Mouse (Mus musculus): ENCODE measurements around the gene Ube2c. TPM values are rescaled to one million over a fixed set of nuclear protein-coding genes. Genes with fewer than 3 reads are reported as not detected.

The Ube2c gene
- 79.0 and 81.0 TPM in 2 replicates for polyA plus RNA-seq (2015; fragmentation: Nextera tagmentation; extraction: Ambion mirVana)

GRCm38 (mm10) chr2:164769258-164770037 is at the start of gene Ube2c:
TSS of gene Ube2c (plus strand) at chr2:164769898.

GRCm38 (mm10) chr2:164745843-164746479 is 23.7 kb upstream of the Ube2c start, which contains the start of the genes Wfdc3 and Dnttip1:
TSS of gene Wfdc3 (minus strand) at chr2:164745931.
TSS of gene Dnttip1 (plus strand) at chr2:164745983.

GRCm38 (mm10) chr2:164779481-164780086 is 9.9 kb downstream of the Ube2c start, which contains the start of gene Tnnc2:
TSS of gene Tnnc2 (minus strand) at chr2:164779967.

GRCm38 (mm10) chr2:164785481-164786387 is 16.0 kb downstream of the Ube2c start, which contains the start of gene Snx21:
TSS of gene Snx21 (plus strand) at chr2:164785823.

GRCm38 (mm10) chr2:164804533-164805331 is 35.0 kb downstream of the Ube2c start, which contains the start of the genes Acot8 and Zswim3:
TSS of gene Acot8 (minus strand) at chr2:164804882.
TSS of gene Zswim3 (plus strand) at chr2:164805098.

GRCm38 (mm10) chr2:164822636-164823165 is 53.0 kb downstream of the Ube2c start, which contains the start of gene Zswim1:
TSS of gene Zswim1 (plus strand) at chr2:164822686.

Other genes starting within 250 kb of the Ube2c start
- gene Wfdc2, start 207.5 kb upstream of the Ube2c start, polyA plus RNA-seq (2015; fragmentation: Nextera tagmentation; extraction: Ambion mirVana) = 3.7 and 24.5 TPM in 2 replicates
- gene Spint3, start 196.4 kb upstream of the Ube2c start, polyA plus RNA-seq (2015; fragmentation: Nextera tagmentation; extraction: Ambion mirVana) = not detected in 2 replicates
- gene Wfdc6a, start 184.5 kb upstream of the Ube2c start, polyA plus RNA-seq (2015; fragmentation: Nextera tagmentation; extraction: Ambion mirVana) = 2.2 TPM in 2 replicates
- gene Eppin, start 176.3 kb upstream of the Ube2c start, polyA plus RNA-seq (2015; fragmentation: Nextera tagmentation; extraction: Ambion mirVana) = 0.18 TPM in 1 of 2 replicates, not detected in the other
- not detected in 2 replicates for gene Wfdc6b, start 156.4 kb upstream of the Ube2c start, polyA plus RNA-seq (2015; fragmentation: Nextera tagmentation; extraction: Ambion mirVana)
- gene Wfdc8, start 156.3 kb upstream of the Ube2c start, polyA plus RNA-seq (2015; fragmentation: Nextera tagmentation; extraction: Ambion mirVana) = 0.26 TPM in 1 of 2 replicates, not detected in the other
- gene Wfdc16, start 131.1 kb upstream of the Ube2c start, polyA plus RNA-seq (2015; fragmentation: Nextera tagmentation; extraction: Ambion mirVana) = not detected in 2 replicates
- gene Wfdc10, start 113.9 kb upstream of the Ube2c start, polyA plus RNA-seq (2015; fragmentation: Nextera tagmentation; extraction: Ambion mirVana) = 0.33 TPM in 1 of 2 replicates, not detected in the other
- not detected in 2 replicates for gene Wfdc9, start 113.3 kb upstream of the Ube2c start, polyA plus RNA-seq (2015; fragmentation: Nextera tagmentation; extraction: Ambion mirVana)
- gene Wfdc11, start 95.8 kb upstream of the Ube2c start, polyA plus RNA-seq (2015; fragmentation: Nextera tagmentation; extraction: Ambion mirVana) = not detected in 2 replicates
- gene Wfdc13, start 84.8 kb upstream of the Ube2c start, polyA plus RNA-seq (2015; fragmentation: Nextera tagmentation; extraction: Ambion mirVana) = 0.21 and 0.61 TPM in 2 replicates
- not detected in 2 replicates for gene Spint4, start 71.4 kb upstream of the Ube2c start, polyA plus RNA-seq (2015; fragmentation: Nextera tagmentation; extraction: Ambion mirVana)
- gene Spint5, start 54.6 kb upstream of the Ube2c start, polyA plus RNA-seq (2015; fragmentation: Nextera tagmentation; extraction: Ambion mirVana) = not detected in 2 replicates
- gene Wfdc3, start 24.0 kb upstream of the Ube2c start, polyA plus RNA-seq (2015; fragmentation: Nextera tagmentation; extraction: Ambion mirVana) = 0.30 and 0.70 TPM in 2 replicates
- gene Dnttip1, start 23.9 kb upstream of the Ube2c start, polyA plus RNA-seq (2015; fragmentation: Nextera tagmentation; extraction: Ambion mirVana) = 52.3 and 62.8 TPM in 2 replicates
- 19.4 and 89.9 TPM in 2 replicates for gene Tnnc2, start 10.1 kb downstream of the Ube2c start, polyA plus RNA-seq (2015; fragmentation: Nextera tagmentation; extraction: Ambion mirVana)
- 34.8 and 51.2 TPM in 2 replicates for gene Snx21, start 15.9 kb downstream of the Ube2c start, polyA plus RNA-seq (2015; fragmentation: Nextera tagmentation; extraction: Ambion mirVana)
- gene Acot8, start 35.0 kb downstream of the Ube2c start, polyA plus RNA-seq (2015; fragmentation: Nextera tagmentation; extraction: Ambion mirVana) = 15.9 and 18.7 TPM in 2 replicates
- 4.1 and 4.6 TPM in 2 replicates for gene Zswim3, start 35.2 kb downstream of the Ube2c start, polyA plus RNA-seq (2015; fragmentation: Nextera tagmentation; extraction: Ambion mirVana)
- 7.9 and 12.0 TPM in 2 replicates for gene Zswim1, start 52.8 kb downstream of the Ube2c start, polyA plus RNA-seq (2015; fragmentation: Nextera tagmentation; extraction: Ambion mirVana)
- gene Spata25, start 58.6 kb downstream of the Ube2c start, polyA plus RNA-seq (2015; fragmentation: Nextera tagmentation; extraction: Ambion mirVana) = not detected in 2 replicates
- gene Ctsa, start 63.0 kb downstream of the Ube2c start, polyA plus RNA-seq (2015; fragmentation: Nextera tagmentation; extraction: Ambion mirVana) = 120 and 175 TPM in 2 replicates
- 6.9 and 7.3 TPM in 2 replicates for gene Neurl2, start 63.6 kb downstream of the Ube2c start, polyA plus RNA-seq (2015; fragmentation: Nextera tagmentation; extraction: Ambion mirVana)
- gene Pltp, start 87.8 kb downstream of the Ube2c start, polyA plus RNA-seq (2015; fragmentation: Nextera tagmentation; extraction: Ambion mirVana) = 15.2 and 19.5 TPM in 2 replicates
- 65.8 and 77.0 TPM in 2 replicates for gene Pcif1, start 109.4 kb downstream of the Ube2c start, polyA plus RNA-seq (2015; fragmentation: Nextera tagmentation; extraction: Ambion mirVana)
- 5.2 and 6.4 TPM in 2 replicates for gene Zfp335, start 141.9 kb downstream of the Ube2c start, polyA plus RNA-seq (2015; fragmentation: Nextera tagmentation; extraction: Ambion mirVana)
- 1.8 and 2.3 TPM in 2 replicates for gene Mmp9, start 170.9 kb downstream of the Ube2c start, polyA plus RNA-seq (2015; fragmentation: Nextera tagmentation; extraction: Ambion mirVana)
- 1.0 and 2.0 TPM in 2 replicates for gene Slc12a5, start 190.9 kb downstream of the Ube2c start, polyA plus RNA-seq (2015; fragmentation: Nextera tagmentation; extraction: Ambion mirVana)